Mouse (Mus musculus) cerebellum, adult 18-20 months (tissue): ENCODE measurements at regions not wholly inside any gene's neighbourhood (a gene's known extent, or its start where the extent isn't known, plus 50 kb on each side); places are given as distances from the start of the nearest gene placed in this dataset.
A peak's percentile ranks its signal among the peaks of the same experiment; 100 is the strongest.
"Not testable (repeated sequence)": the region's sequence is repeated elsewhere in the genome, so short reads cannot be mapped to it uniquely, and the experiment has no call there.

Experiments
- DNase-seq, 2 experiments: peaks; one replicate each; pipeline ENCODE4 v3.0.0; 2021

GRCm38 (mm10) chr3:151931096-151931495 is 93.7 kb upstream of the Ptgfr start:
- DNase-seq, result no peak

GRCm38 (mm10) chr3:151914010-151914513 is 76.6 kb upstream of the Ptgfr start:
- no peak for DNase-seq

GRCm38 (mm10) chr3:151912292-151912691 is 74.9 kb upstream of the Ptgfr start:
- not testable (repeated sequence) for DNase-seq

GRCm38 (mm10) chr3:151910851-151911250 is 73.4 kb upstream of the Ptgfr start:
- no peak for DNase-seq

- DNase-seq, result no peak
Measured at GRCm38 (mm10) chr3:151909344-151909743, 71.9 kb upstream of the Ptgfr start.

- DNase-seq, result no peak
Measured at GRCm38 (mm10) chr3:151908886-151909285, 71.5 kb upstream of the Ptgfr start.

- DNase-seq, result no peak
Measured at GRCm38 (mm10) chr3:151905775-151906174, 68.3 kb upstream of the Ptgfr start.

- DNase-seq, result no peak
Measured at GRCm38 (mm10) chr3:151903169-151903568, 65.7 kb upstream of the Ptgfr start.

GRCm38 (mm10) chr3:151902216-151902827 is 64.9 kb upstream of the Ptgfr start:
- DNase-seq, result no peak

- no peak for DNase-seq
Measured at GRCm38 (mm10) chr3:151899676-151900075, 62.2 kb upstream of the Ptgfr start.

GRCm38 (mm10) chr3:151899094-151899493 is 61.7 kb upstream of the Ptgfr start:
- DNase-seq, result no peak

GRCm38 (mm10) chr3:151896320-151896719 is 58.9 kb upstream of the Ptgfr start:
- DNase-seq, result no peak

- DNase-seq, result no peak
Measured at GRCm38 (mm10) chr3:151894712-151895111, 57.3 kb upstream of the Ptgfr start.

GRCm38 (mm10) chr3:151893421-151894235 is 56.2 kb upstream of the Ptgfr start:
- no peak for DNase-seq

- peak; percentile 3 to 7 for DNase-seq
Measured at GRCm38 (mm10) chr3:151891760-151892253, 54.4 kb upstream of the Ptgfr start.

GRCm38 (mm10) chr3:151891336-151891735 is 53.9 kb upstream of the Ptgfr start:
- no peak for DNase-seq

- no peak for DNase-seq
Measured at GRCm38 (mm10) chr3:151889738-151890137, 52.3 kb upstream of the Ptgfr start.
